Mouse (Mus musculus) heart, adult 9 months (tissue): ENCODE measurements around the gene Prdm13.

Source experiments
- DNase-seq, 2 experiments: peaks; one replicate each; pipeline ENCODE4 v3.0.0; 2022; ENCODE audit warnings: low spot score in 2 of 2

Gene Prdm13

DNA sequence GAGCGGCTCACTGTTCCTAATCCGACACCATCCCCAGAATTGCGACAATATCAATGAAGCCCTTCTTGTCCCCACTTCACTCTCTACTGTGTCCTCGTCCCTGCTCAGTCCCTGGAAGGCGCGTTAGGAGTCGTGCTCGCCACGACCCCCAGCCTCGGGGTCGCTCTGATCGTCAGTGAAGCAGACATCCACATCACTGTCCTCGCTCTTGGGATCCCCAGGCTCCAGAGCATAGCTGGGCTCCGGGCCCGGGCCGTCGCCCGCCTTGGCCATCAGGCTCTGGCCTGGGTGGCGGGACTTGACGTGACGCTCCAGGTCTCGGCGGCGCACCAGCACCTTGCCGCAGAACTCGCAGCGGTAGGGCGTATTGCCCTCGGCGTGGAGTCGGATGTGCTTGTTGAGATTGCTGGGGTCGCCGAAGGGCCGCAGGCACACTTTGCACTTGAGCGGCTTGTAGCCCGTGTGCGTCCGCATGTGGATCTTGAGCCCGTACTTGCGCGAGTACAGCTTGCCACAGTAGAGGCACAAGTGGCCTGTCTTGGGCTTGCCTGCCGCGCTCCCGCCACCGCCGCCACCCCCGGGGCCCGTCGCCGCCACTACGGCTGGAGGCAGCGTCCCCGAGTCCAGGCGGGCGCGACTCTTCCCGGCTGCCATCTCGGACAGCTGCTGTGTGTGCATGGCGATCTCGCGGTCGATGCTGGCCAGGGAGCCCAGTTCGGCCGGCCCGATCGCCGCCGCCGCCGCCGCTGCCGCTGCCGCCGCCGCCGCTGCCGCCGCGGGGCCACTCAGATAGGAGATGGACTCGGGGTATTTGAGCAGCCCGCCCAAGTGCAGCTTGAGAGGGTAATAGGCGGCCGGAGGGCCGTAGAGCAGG lies 7.4 kb downstream of the Prdm13 start:
- no peak for DNase-seq

DNA sequence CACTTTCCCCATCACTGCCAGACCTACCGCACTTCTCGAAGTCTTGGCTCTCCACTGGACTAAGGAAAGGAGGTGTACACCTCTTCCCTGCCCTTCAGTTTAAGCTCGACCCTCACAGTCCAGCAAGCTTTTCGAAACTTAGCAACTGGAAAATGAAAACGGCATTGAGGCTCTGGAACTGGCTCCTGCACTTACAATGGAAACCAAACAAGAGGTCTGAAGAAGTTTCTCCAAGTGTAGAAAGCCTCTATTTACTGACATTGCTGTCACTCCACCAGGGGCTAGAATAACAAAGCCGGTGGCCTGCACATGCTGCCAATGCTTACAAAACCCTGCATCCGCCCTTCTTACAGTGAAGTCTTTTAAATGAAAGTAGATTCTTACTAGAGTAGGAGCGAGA lies 11.1 kb downstream of the Prdm13 start:
- no peak for DNase-seq

DNA sequence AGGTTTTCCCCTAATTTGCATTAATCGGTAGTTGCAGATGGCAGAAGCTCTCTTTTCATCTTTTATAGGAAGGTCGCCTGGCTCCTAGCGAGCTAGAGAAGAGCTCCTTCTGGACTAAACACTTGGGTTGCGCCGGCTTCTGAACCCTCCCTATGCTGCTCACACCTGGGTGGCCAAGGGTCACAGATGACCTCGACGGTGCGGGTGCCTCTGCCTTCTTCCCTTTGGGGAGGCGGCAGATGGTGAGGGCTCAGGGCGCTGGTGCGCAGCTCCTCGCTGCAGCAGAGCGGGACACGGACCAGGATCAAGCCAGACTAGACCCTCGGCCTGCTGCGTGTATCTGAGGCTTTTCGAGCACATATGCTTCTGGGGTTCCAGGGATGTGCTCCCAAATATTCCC lies 11.7 kb downstream of the Prdm13 start:
- no peak for DNase-seq

DNA sequence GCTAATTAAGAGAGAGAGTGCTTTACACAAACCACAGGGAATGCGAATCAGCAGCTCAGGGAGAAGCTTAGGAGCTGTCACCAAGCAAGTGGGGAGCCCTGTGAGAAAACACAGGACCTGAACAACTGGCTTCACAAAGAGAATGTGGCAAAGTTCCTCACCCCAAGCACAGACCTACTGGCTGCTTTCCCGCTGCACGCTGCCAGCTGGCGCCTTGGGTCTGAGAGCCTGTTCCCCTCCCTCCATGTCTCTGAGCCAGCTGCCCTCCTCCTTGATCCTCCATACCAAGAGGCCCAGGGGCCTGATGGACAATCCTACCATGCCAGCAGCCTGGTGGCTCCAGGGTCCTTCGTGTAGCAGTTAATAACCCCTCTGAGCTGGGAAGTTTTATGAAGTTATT lies 19.8 kb downstream of the Prdm13 start:
- peak in 1 of 2 experiments; percentile 13 for DNase-seq

DNA sequence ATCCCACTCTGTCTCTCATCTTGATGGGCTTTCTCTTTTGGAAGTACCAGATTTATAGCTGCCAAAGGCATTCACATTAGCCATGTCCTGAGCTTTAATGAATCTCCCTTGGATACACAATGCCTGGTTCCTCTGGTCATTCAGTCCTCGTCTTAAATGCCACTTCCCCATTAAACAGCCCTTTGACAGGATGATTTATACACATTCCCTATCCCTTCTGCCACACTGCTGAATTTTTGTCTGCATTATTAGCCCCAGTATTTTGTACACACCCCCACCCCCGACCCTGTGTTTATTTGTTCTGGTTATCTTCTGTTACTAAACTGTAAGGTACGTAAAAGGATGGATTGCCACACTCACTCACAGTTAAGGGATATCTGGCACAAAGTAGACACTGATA lies 27.6 kb downstream of the Prdm13 start:
- DNase-seq = no peak

DNA sequence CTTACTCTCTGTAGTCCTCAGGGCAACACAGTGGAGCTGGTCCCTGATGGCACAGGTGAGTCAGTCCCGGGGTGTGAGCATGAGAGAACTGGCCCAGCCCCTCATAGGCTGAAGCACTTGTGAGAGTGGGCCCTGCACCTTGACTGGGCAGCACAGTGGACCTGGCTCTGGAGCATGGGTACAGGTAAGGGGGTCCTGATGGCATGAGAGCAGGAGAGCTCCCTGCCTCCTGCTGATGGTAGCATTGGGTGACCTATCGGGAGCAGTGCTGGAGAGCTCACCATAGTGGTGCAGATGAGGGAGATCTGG lies 56.5 kb downstream of the Prdm13 start:
- no peak for DNase-seq

DNA sequence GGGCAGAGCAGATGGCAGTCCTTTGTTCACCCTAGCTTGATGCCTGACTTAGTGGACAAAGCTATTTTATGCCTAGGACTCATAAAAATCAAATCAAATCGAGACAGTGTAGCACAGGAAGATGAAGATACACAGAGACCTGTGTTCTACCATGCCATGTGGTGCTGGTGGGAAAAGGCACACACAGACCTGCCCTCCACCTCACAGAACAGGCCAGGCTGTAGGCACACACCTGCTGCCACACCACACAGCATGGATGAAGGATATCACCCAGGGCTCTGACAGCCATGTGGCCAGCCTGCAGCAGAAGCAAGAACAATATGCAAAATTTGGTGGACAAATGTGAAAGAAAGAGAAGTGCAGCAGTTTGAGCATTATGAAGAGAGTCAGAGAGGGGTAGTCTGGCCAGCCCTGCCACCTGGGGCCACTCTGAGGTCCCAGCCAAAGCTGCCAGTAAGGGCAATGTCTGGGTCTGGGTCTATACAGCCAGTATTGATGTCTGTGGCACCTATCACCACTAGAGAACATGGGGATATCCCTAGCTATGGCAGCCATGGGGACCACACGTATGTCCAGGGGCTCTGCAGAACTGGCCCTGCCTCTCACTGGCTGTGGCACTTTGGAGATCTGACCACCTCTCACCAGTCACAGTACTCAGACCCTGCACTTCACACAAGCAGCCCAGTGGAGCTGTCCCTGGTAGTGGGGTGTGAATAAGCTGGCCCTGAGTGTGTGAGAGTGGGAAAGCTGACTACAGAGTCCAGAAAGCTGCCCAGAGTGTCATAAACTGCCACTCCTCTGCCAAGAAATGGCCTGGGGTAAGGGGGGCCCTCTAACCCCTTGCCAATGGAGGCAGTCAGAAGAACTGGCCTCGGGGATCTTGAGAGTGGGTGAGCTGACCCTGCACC lies 57.1 kb downstream of the Prdm13 start:
- DNase-seq = no peak
